Mouse (Mus musculus) neural tube, embryonic 15.5 days (tissue): ENCODE results near the gene Tspan12. TPM values are rescaled to one million over a fixed set of nuclear protein-coding genes. Genes with fewer than 3 reads are reported as not detected.
A peak's percentile ranks its signal among the peaks of the same experiment; 100 is the strongest.

Source experiments
- ATAC-seq: fragments of 200-750 bp; cut with Nextera tagmentation; 2 replicates; pipeline ENCODE4 v1.8.0; 2017; ENCODE audit warnings: mild to moderate bottlenecking, moderate TSS enrichment, moderate library complexity; ENCODE audit not compliant: low FRiP score
- H3K27ac ChIP-seq: fragments of 300-500 bp; sonication (generic); replicated peaks from 2 replicates; pipeline ENCODE4 v1.5.1; 2015; ENCODE audit warnings: mild to moderate bottlenecking, inconsistent platforms
- H3K27me3 ChIP-seq: fragments of 300-500 bp; sonication (generic); replicated peaks from 2 replicates; pipeline ENCODE4 v1.6.1; 2015; ENCODE audit warnings: inconsistent platforms
- H3K36me3 ChIP-seq: fragments of 300-500 bp; sonication (generic); 2 replicates; pipeline ENCODE4 v1.6.1; 2015; ENCODE audit warnings: inconsistent platforms
- H3K4me1 ChIP-seq: fragments of 300-500 bp; sonication (generic); 2 replicates; pipeline ENCODE4 v1.6.1; 2015; ENCODE audit warnings: inconsistent platforms
- H3K4me2 ChIP-seq: fragments of 300-500 bp; sonication (generic); 2 replicates; pipeline ENCODE4 v1.6.1; 2015; ENCODE audit warnings: inconsistent platforms, mild to moderate bottlenecking, moderate library complexity
- H3K4me3 ChIP-seq: fragments of 300-500 bp; sonication (generic); replicated peaks from 2 replicates; pipeline ENCODE4 v1.5.1; 2015; ENCODE audit warnings: mild to moderate bottlenecking, inconsistent platforms
- H3K9ac ChIP-seq: fragments of 300-500 bp; sonication (generic); replicated peaks from 2 replicates; pipeline ENCODE4 v1.6.1; 2015; ENCODE audit warnings: mild to moderate bottlenecking, inconsistent platforms
- H3K9me3 ChIP-seq: fragments of 300-500 bp; sonication (generic); replicated peaks from 2 replicates; pipeline ENCODE4 v1.6.1; 2016; ENCODE audit warnings: inconsistent platforms
- WGBS: fragments of 180-500 bp; shearing (Covaris S2); methylation state at CpG from one replicate; pipeline ENCODE4 v1.1.7; 2015; ENCODE audit warnings: mixed read lengths; 5-methylcytosine and 5-hydroxymethylcytosine counted together
- polyA plus RNA-seq: library from polyadenylated mRNA; unstranded; fragments of >200 nt; fragmentation: Nextera tagmentation; extraction: Ambion mirVana; gene quantifications from 2 replicates; pipeline ENCODE4 v1.2.1, GENCODE M21; 2015

Tspan12 gene
- polyA plus RNA-seq, 1 experiment from 2014 or later = 80.1 TPM

DNA sequence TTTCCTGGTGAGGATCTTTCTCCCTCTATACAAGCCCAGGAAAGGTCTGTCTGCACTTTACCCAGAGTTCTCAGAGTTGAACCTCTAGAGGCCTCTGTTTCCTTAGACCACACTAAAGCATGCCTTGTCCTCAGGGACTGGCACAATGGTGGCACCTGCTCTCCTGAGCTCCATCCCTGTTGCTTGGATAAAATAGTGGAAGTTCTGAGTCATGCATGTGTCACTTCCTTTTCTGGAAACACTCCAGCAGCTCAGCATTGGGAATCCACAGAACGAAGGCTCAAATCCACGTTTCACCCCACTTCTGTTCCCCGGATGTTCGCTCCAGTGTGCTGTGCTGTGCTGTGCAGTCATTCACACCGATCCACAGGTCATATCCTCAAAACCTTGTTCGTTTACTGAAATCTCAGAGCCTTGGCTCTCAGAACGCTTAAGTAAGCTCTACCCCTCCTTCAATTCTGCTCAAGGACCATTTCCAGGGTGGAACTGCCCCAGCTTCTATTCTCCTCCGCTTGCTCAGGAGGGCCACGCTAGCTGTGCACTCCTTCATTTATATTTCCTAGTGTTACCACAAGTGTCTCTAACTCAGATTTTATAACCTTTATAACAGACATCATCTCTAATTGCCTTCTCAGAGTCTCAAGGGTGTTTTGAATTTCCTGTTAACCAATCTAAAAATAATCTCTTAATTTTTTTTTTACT is 83.4 kb downstream of the Tspan12 start:
- Histone ChIP-seq H3K36me3 (peaks cover 4% of the 10 kb centered on the region; the same call in 1 of the 2 replicates), H3K4me3 (no peak overlapping the region), H3K4me1 (no peaks in the 10 kb centered on the region), H3K9me3 (no peaks in the 10 kb centered on the region), H3K4me2 (no peak overlapping the region), H3K9ac (no peak overlapping the region), H3K27ac (no peak overlapping the region), H3K27me3 (no peaks in the 10 kb centered on the region)
- ATAC-seq = no peak
- 86% methylated on average over 9 of the region's 9 CpGs for WGBS

GRCm38 (mm10) chr6:21767787-21768221 is 84.5 kb downstream of the Tspan12 start:
- Histone ChIP-seq H3K4me1 (no peaks in the 10 kb centered on the region), H3K9me3 (no peaks in the 10 kb centered on the region), H3K4me3 (peak overlapping the region; percentile 19), H3K4me2 (peak overlapping the region; percentile 48), H3K27ac (0 out of 2 replicates have a peak overlapping the region, but pooled peaks have one; percentile 3), H3K36me3 (peaks cover 4% of the 10 kb centered on the region; the same call in 1 of the 2 replicates), H3K27me3 (no peaks in the 10 kb centered on the region), H3K9ac (no peak overlapping the region)
- ATAC-seq = peak; percentile 68
- 36% methylated on average over 12 of the region's 12 CpGs for WGBS

DNA sequence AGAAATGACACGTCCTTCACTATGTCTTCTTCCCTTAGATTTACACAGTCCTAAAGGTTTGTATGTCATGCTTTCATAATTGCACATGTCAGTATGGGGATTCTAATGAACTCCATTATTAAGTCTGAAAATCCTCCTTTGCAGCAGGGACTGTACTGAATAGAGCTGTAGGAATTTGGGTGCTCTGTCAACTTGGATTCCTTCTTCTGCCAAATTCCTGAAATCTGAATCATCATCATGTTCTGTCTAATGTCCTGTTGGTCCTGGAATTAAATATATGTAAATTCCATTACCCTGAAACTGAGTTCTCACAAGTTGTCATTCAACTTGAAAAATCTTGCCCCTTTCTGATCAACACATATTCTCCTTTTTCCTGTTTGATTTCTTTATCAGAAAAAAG is 104.8 kb downstream of the Tspan12 start:
- no peaks in the 10 kb centered on the region for H3K36me3 ChIP-seq
- H3K4me3 ChIP-seq = no peak overlapping the region
- WGBS = 88% methylated on average over 1 of the region's 1 CpGs
- no peak overlapping the region for H3K4me2 ChIP-seq
- H3K9me3 ChIP-seq = no peaks in the 10 kb centered on the region
- no peaks in the 10 kb centered on the region for H3K4me1 ChIP-seq
- no peak overlapping the region for H3K9ac ChIP-seq
- H3K27ac ChIP-seq = no peak overlapping the region
- no peak for ATAC-seq
- no peaks in the 10 kb centered on the region for H3K27me3 ChIP-seq

GRCm38 (mm10) chr6:21744615-21745266 is 107.6 kb downstream of the Tspan12 start:
- Histone ChIP-seq H3K36me3 (no peaks in the 10 kb centered on the region), H3K27me3 (no peaks in the 10 kb centered on the region), H3K4me1 (no peaks in the 10 kb centered on the region), H3K4me2 (no peak overlapping the region), H3K9me3 (no peaks in the 10 kb centered on the region), H3K27ac (no peak overlapping the region), H3K9ac (no peak overlapping the region), H3K4me3 (no peak overlapping the region)
- WGBS = 66% methylated on average over 3 of the region's 3 CpGs
- no peak for ATAC-seq

DNA sequence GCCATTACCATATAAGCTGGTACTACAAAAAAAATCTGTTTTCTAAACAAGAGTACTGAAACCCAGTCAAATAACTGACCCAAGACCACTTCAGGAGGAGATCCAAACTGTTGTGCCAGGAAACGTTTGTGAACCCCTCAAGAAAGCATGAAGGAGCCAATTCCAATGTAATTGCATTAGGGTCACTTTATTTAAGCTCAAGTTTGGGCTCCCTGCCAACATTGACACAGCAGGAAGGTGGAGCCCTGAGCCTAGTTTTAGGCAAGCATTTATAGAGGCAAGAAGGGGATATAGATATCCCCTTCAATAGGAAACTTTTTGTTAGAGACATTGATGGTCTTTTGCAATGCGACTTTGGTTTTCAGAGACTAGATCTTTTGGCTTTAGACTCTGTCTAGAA is 111.7 kb downstream of the Tspan12 start:
- 56% methylated on average over 2 of the region's 2 CpGs for WGBS
- no peak overlapping the region for H3K27ac ChIP-seq
- H3K9ac ChIP-seq = no peak overlapping the region
- no peaks in the 10 kb centered on the region for H3K4me1 ChIP-seq
- no peaks in the 10 kb centered on the region for H3K27me3 ChIP-seq
- H3K4me2 ChIP-seq = no peak overlapping the region
- no peaks in the 10 kb centered on the region for H3K9me3 ChIP-seq
- H3K36me3 ChIP-seq = no peaks in the 10 kb centered on the region
- H3K4me3 ChIP-seq = no peak overlapping the region
- ATAC-seq = no peak

- no peak for ATAC-seq
- no peak overlapping the region for H3K4me2 ChIP-seq
Observed at GRCm38 (mm10) chr6:21722238-21722637, 130.1 kb downstream of the Tspan12 start.

More at GRCm38 (mm10) chr6:21722238-21722637, 130.1 kb downstream of the Tspan12 start:
- no peaks in the 10 kb centered on the region for H3K9me3 ChIP-seq
- H3K9ac ChIP-seq = no peak overlapping the region
- 86% methylated on average over 10 of the region's 10 CpGs for WGBS
- no peaks in the 10 kb centered on the region for H3K27me3 ChIP-seq
- H3K4me3 ChIP-seq = no peak overlapping the region
- no peaks in the 10 kb centered on the region for H3K36me3 ChIP-seq
- no peak overlapping the region for H3K27ac ChIP-seq
- H3K4me1 ChIP-seq = no peaks in the 10 kb centered on the region

Other genes with a start within 250 kb of the Tspan12 start
- 38.7 and 45.5 TPM in 2 replicates for gene Ing3, start 97.1 kb upstream of the Tspan12 start, polyA plus RNA-seq
- 2.7 and 3.6 TPM in 2 replicates for gene Cped1, start 133.4 kb upstream of the Tspan12 start, polyA plus RNA-seq